Mouse (Mus musculus) forebrain, embryonic 13.5 days (tissue): ENCODE measurements around the gene Zfp637. TPM values are rescaled to one million over a fixed set of nuclear protein-coding genes. Genes with fewer than 3 reads are reported as not detected.
"Not testable (repeated sequence)": the region's sequence is repeated elsewhere in the genome, so short reads cannot be mapped to it uniquely, and the experiment has no call there.

Experiments
- ATAC-seq: fragments of 200-750 bp; cut with Nextera tagmentation; 2 replicates; pipeline ENCODE4 v1.8.0; 2017
- H3K27ac ChIP-seq: fragments of 300-500 bp; sonication (generic); 2 replicates; pipeline ENCODE4 v1.5.1; 2015; ENCODE audit warnings: inconsistent platforms, mild to moderate bottlenecking, moderate library complexity
- H3K27me3 ChIP-seq: fragments of 300-500 bp; sonication (generic); 2 replicates; pipeline ENCODE4 v1.6.1; 2015; ENCODE audit warnings: mild to moderate bottlenecking, inconsistent platforms
- H3K36me3 ChIP-seq: fragments of 300-500 bp; sonication (generic); 2 replicates; pipeline ENCODE4 v1.6.1; 2015; ENCODE audit warnings: mild to moderate bottlenecking, inconsistent platforms; ENCODE audit not compliant: poor library complexity, severe bottlenecking
- H3K4me1 ChIP-seq: fragments of 300-500 bp; sonication (generic); 2 replicates; pipeline ENCODE4 v1.6.1; 2015; ENCODE audit warnings: inconsistent platforms
- H3K4me2 ChIP-seq: fragments of 300-500 bp; sonication (generic); 2 replicates; pipeline ENCODE4 v1.6.1; 2015; ENCODE audit warnings: inconsistent platforms, mild to moderate bottlenecking, moderate library complexity
- H3K4me3 ChIP-seq: fragments of 300-500 bp; sonication (generic); 2 replicates; pipeline ENCODE4 v1.5.1; 2015; ENCODE audit warnings: mild to moderate bottlenecking, inconsistent platforms
- H3K9ac ChIP-seq: fragments of 300-500 bp; sonication (generic); 2 replicates; pipeline ENCODE4 v1.6.1; 2015; ENCODE audit warnings: mild to moderate bottlenecking, inconsistent platforms
- H3K9me3 ChIP-seq: fragments of 300-500 bp; sonication (generic); replicated peaks from 2 replicates; pipeline ENCODE4 v1.6.1; 2016; ENCODE audit warnings: inconsistent platforms
- WGBS: fragments of 180-500 bp; shearing (Covaris S2); methylation state at CpG from one replicate; pipeline ENCODE4 v1.1.7; 2015; 5-methylcytosine and 5-hydroxymethylcytosine counted together
- polyA plus RNA-seq: library from polyadenylated mRNA; unstranded; fragments of >200 nt; fragmentation: Nextera tagmentation; extraction: Ambion mirVana; gene quantifications from 2 replicates; pipeline ENCODE4 v1.2.1, GENCODE M21; 2015

Zfp637 gene
- polyA plus RNA-seq, 1 experiment from 2014 or later = 192 TPM

GRCm38 (mm10) chr6:117828273-117828672 is 12.7 kb upstream of the Zfp637 start:
- ATAC-seq = peak; percentile 57; the same call in 1 of the 2 replicates
- 18% methylated on average over 9 of the region's 9 CpGs for WGBS
- Histone ChIP-seq H3K9me3 (no peaks in the 10 kb centered on the region), H3K27me3 (peaks cover 7% of the 10 kb centered on the region; the same call in 1 of the 2 replicates), H3K4me1 (no peaks in the 10 kb centered on the region), H3K27ac (no peak overlapping the region), H3K4me3 (no peak overlapping the region), H3K4me2 (no peak overlapping the region), H3K9ac (no peak overlapping the region), H3K36me3 (no peaks in the 10 kb centered on the region)

GRCm38 (mm10) chr6:117841511-117841955 is 553 bp downstream of the Zfp637 start:
- Histone ChIP-seq H3K4me3 (peak overlapping the region; percentile 74), H3K9me3 (no peaks in the 10 kb centered on the region), H3K27me3 (no peaks in the 10 kb centered on the region), H3K9ac (peak overlapping the region; percentile 98), H3K4me1 (peaks cover 13% of the 10 kb centered on the region), H3K4me2 (peak overlapping the region; percentile 76), H3K27ac (peak overlapping the region; percentile 93), H3K36me3 (peaks cover 35% of the 10 kb centered on the region)
- WGBS = 17% methylated on average over 12 of the region's 12 CpGs
- ATAC-seq = 0 out of 2 replicates have a peak, but pooled peaks have one; percentile 0

GRCm38 (mm10) chr6:117844597-117844996 is 3.6 kb downstream of the Zfp637 start:
- Histone ChIP-seq H3K9me3 (no peaks in the 10 kb centered on the region), H3K9ac (no peak overlapping the region), H3K36me3 (peaks cover 63% of the 10 kb centered on the region), H3K4me3 (no peak overlapping the region), H3K27ac (no peak overlapping the region), H3K4me2 (no peak overlapping the region), H3K27me3 (no peaks in the 10 kb centered on the region), H3K4me1 (peaks cover 13% of the 10 kb centered on the region)
- 95% methylated on average over 9 of the region's 9 CpGs for WGBS
- no peak for ATAC-seq

- Histone ChIP-seq H3K4me1 (peaks cover 13% of the 10 kb centered on the region), H3K36me3 (peaks cover 68% of the 10 kb centered on the region)
- H3K9me3 ChIP-seq, H3K9ac ChIP-seq, H3K4me3 ChIP-seq, H3K27ac ChIP-seq, H3K4me2 ChIP-seq, ATAC-seq, H3K27me3 ChIP-seq: not testable (repeated sequence)
- 93% methylated on average over 4 of the region's 4 CpGs for WGBS
Measured at GRCm38 (mm10) chr6:117846671-117847070, 5.7 kb downstream of the Zfp637 start.

GRCm38 (mm10) chr6:117847772-117848171 is 6.8 kb downstream of the Zfp637 start:
- H3K27ac ChIP-seq = no peak overlapping the region
- ATAC-seq = no peak
- H3K27me3 ChIP-seq = no peaks in the 10 kb centered on the region
- no peak overlapping the region for H3K9ac ChIP-seq
- no peak overlapping the region for H3K4me2 ChIP-seq
- H3K4me1 ChIP-seq = peaks cover 4% of the 10 kb centered on the region; the same call in 1 of the 2 replicates
- H3K4me3 ChIP-seq = no peak overlapping the region
- no peaks in the 10 kb centered on the region for H3K9me3 ChIP-seq
- 98% methylated on average over 2 of the region's 2 CpGs for WGBS
- peaks cover 68% of the 10 kb centered on the region for H3K36me3 ChIP-seq

- Histone ChIP-seq H3K27ac (no peak overlapping the region), H3K36me3 (peaks cover 63% of the 10 kb centered on the region), H3K9ac (no peak overlapping the region), H3K27me3 (no peaks in the 10 kb centered on the region), H3K4me2 (no peak overlapping the region), H3K4me3 (no peak overlapping the region), H3K9me3 (no peaks in the 10 kb centered on the region), H3K4me1 (0 out of 2 replicates have a peak, but pooled peaks cover 4% of the 10 kb centered on the region)
- 94% methylated on average over 5 of the region's 5 CpGs for WGBS
- no peak for ATAC-seq
Measured at GRCm38 (mm10) chr6:117848577-117848976, 7.6 kb downstream of the Zfp637 start.

- no peaks in the 10 kb centered on the region for H3K4me1 ChIP-seq
- WGBS = 58% methylated on average over 2 of the region's 2 CpGs
- H3K27ac ChIP-seq = no peak overlapping the region
- H3K36me3 ChIP-seq = peaks cover 31% of the 10 kb centered on the region
- H3K9ac ChIP-seq = no peak overlapping the region
- H3K4me2 ChIP-seq = no peak overlapping the region
- H3K9me3 ChIP-seq = no peaks in the 10 kb centered on the region
- no peak overlapping the region for H3K4me3 ChIP-seq
- ATAC-seq = no peak
- no peaks in the 10 kb centered on the region for H3K27me3 ChIP-seq
Measured at GRCm38 (mm10) chr6:117851747-117852146, 10.8 kb downstream of the Zfp637 start.

- no peaks in the 10 kb centered on the region for H3K4me1 ChIP-seq
- no peak overlapping the region for H3K27ac ChIP-seq
- no peak overlapping the region for H3K4me2 ChIP-seq
- no peaks in the 10 kb centered on the region for H3K36me3 ChIP-seq
- H3K27me3 ChIP-seq = 0 out of 2 replicates have a peak, but pooled peaks cover 4% of the 10 kb centered on the region
- no peaks in the 10 kb centered on the region for H3K9me3 ChIP-seq
- no peak overlapping the region for H3K9ac ChIP-seq
- no peak for ATAC-seq
- no peak overlapping the region for H3K4me3 ChIP-seq
- 85% methylated on average over 1 of the region's 1 CpGs for WGBS
Measured at GRCm38 (mm10) chr6:117857990-117858389, 17.0 kb downstream of the Zfp637 start.

GRCm38 (mm10) chr6:117861848-117862247 is 20.9 kb downstream of the Zfp637 start, which contains the start of gene Zfp239:
Gene Zfp239, plus strand, starts transcription at chr6:117862100.
- WGBS = 67% methylated on average over 6 of the region's 6 CpGs
- ATAC-seq = no peak; the same call in 1 of the 2 replicates

GRCm38 (mm10) chr6:117862465-117862864 is 21.5 kb downstream of the Zfp637 start:
- Histone ChIP-seq H3K4me2 (peak overlapping the region; percentile 91), H3K27me3 (0 out of 2 replicates have a peak, but pooled peaks cover 4% of the 10 kb centered on the region), H3K27ac (no peak overlapping the region), H3K9ac (no peak overlapping the region), H3K4me3 (no peak overlapping the region), H3K4me1 (peaks cover 8% of the 10 kb centered on the region), H3K36me3 (no peaks in the 10 kb centered on the region), H3K9me3 (no peaks in the 10 kb centered on the region)
- 75% methylated on average over 8 of the region's 8 CpGs for WGBS
- no peak for ATAC-seq

More at GRCm38 (mm10) chr6:117861848-117862247, 20.9 kb downstream of the Zfp637 start, which contains the start of gene Zfp239:
- Histone ChIP-seq H3K27me3 (0 out of 2 replicates have a peak, but pooled peaks cover 4% of the 10 kb centered on the region), H3K36me3 (no peaks in the 10 kb centered on the region), H3K27ac (no peak within 1 kb of the TSS), H3K9me3 (no peaks in the 10 kb centered on the region), H3K9ac (peak within 1 kb of the TSS; percentile 78), H3K4me3 (peak within 1 kb of the TSS; percentile 82), H3K4me1 (peaks cover 8% of the 10 kb centered on the region), H3K4me2 (peak within 1 kb of the TSS; percentile 91)

GRCm38 (mm10) chr6:117862899-117863620 is 22.1 kb downstream of the Zfp637 start:
- H3K27ac ChIP-seq = no peak overlapping the region
- H3K9ac ChIP-seq = peak overlapping the region; percentile 78
- H3K9me3 ChIP-seq = no peaks in the 10 kb centered on the region
- H3K27me3 ChIP-seq = 0 out of 2 replicates have a peak, but pooled peaks cover 4% of the 10 kb centered on the region
- peak overlapping the region; percentile 91 for H3K4me2 ChIP-seq
- H3K4me1 ChIP-seq = peaks cover 8% of the 10 kb centered on the region
- peak overlapping the region; percentile 82 for H3K4me3 ChIP-seq
- H3K36me3 ChIP-seq = no peaks in the 10 kb centered on the region
- peak; percentile 95 for ATAC-seq
- WGBS = 3% methylated on average over 26 of the region's 26 CpGs

- H3K9me3 ChIP-seq = no peaks in the 10 kb centered on the region
- H3K9ac ChIP-seq = peak overlapping the region; percentile 78; the same call in 1 of the 2 replicates
- H3K4me1 ChIP-seq = peaks cover 8% of the 10 kb centered on the region
- 0 out of 2 replicates have a peak, but pooled peaks cover 4% of the 10 kb centered on the region for H3K27me3 ChIP-seq
- H3K4me2 ChIP-seq = peak overlapping the region; percentile 91
- H3K4me3 ChIP-seq = peak overlapping the region; percentile 82
- H3K27ac ChIP-seq = no peak overlapping the region
- no peaks in the 10 kb centered on the region for H3K36me3 ChIP-seq
- ATAC-seq = no peak
- WGBS = 96% methylated on average over 8 of the region's 8 CpGs
Measured at GRCm38 (mm10) chr6:117863751-117864150, 22.8 kb downstream of the Zfp637 start.
